Mouse (Mus musculus) liver, embryonic 15.5 days (tissue): ENCODE results near the gene Cdk14. TPM values are rescaled to one million over a fixed set of nuclear protein-coding genes. Genes with fewer than 3 reads are reported as not detected.

Source experiments
- ATAC-seq: fragments of 200-750 bp; cut with Nextera tagmentation; 2 replicates; pipeline ENCODE4 v1.8.0; 2017; ENCODE audit warnings: moderate number of reproducible peaks, mild to moderate bottlenecking, moderate library complexity; ENCODE audit not compliant: insufficient read depth
- H3K27ac ChIP-seq: fragments of 300-500 bp; sonication (generic); replicated peaks from 2 replicates; pipeline ENCODE4 v1.5.1; 2015; ENCODE audit warnings: mild to moderate bottlenecking, inconsistent platforms
- H3K27me3 ChIP-seq: fragments of 300-500 bp; sonication (generic); 2 replicates; pipeline ENCODE4 v1.6.1; 2015; ENCODE audit warnings: mild to moderate bottlenecking, inconsistent platforms
- H3K36me3 ChIP-seq: fragments of 300-500 bp; sonication (generic); replicated peaks from 2 replicates; pipeline ENCODE4 v1.6.1; 2015; ENCODE audit warnings: moderate library complexity, mild to moderate bottlenecking, inconsistent platforms
- H3K4me1 ChIP-seq: fragments of 300-500 bp; sonication (generic); replicated peaks from 2 replicates; pipeline ENCODE4 v1.6.1; 2015; ENCODE audit warnings: inconsistent platforms
- H3K4me2 ChIP-seq: fragments of 300-500 bp; sonication (generic); 2 replicates; pipeline ENCODE4 v1.6.1; 2015; ENCODE audit warnings: moderate library complexity, mild to moderate bottlenecking, inconsistent platforms
- H3K4me3 ChIP-seq: fragments of 300-500 bp; sonication (generic); replicated peaks from 2 replicates; pipeline ENCODE4 v1.5.1; 2015; ENCODE audit warnings: mild to moderate bottlenecking, inconsistent platforms
- H3K9ac ChIP-seq: fragments of 300-500 bp; sonication (generic); 2 replicates; pipeline ENCODE4 v1.6.1; 2015; ENCODE audit warnings: moderate library complexity, mild to moderate bottlenecking, inconsistent platforms
- H3K9me3 ChIP-seq: fragments of 300-500 bp; sonication (generic); replicated peaks from 2 replicates; pipeline ENCODE4 v1.6.1; 2016; ENCODE audit warnings: inconsistent platforms
- WGBS: fragments of 180-500 bp; shearing (Covaris S2); methylation state at CpG from one replicate; pipeline ENCODE4 v1.1.7; 2015; ENCODE audit warnings: mixed read lengths; ENCODE audit not compliant: insufficient replicate concordance; 5-methylcytosine and 5-hydroxymethylcytosine counted together
- polyA plus RNA-seq: library from polyadenylated mRNA; unstranded; fragments of >200 nt; fragmentation: Nextera tagmentation; extraction: Ambion mirVana; gene quantifications from 2 replicates; pipeline ENCODE4 v1.2.1, GENCODE M21; 2015

The Cdk14 gene
- polyA plus RNA-seq, 1 experiment from 2014 or later = 1.2 TPM

- H3K4me1 ChIP-seq = peaks cover 6% of the 10 kb centered on the region; the same call in 1 of the 2 replicates
- H3K27me3 ChIP-seq = no peaks in the 10 kb centered on the region
- no peaks in the 10 kb centered on the region for H3K9me3 ChIP-seq
- 61% methylated on average over 5 of the region's 5 CpGs for WGBS
- H3K27ac ChIP-seq = no peak overlapping the region
- H3K9ac ChIP-seq = no peak overlapping the region
- no peaks in the 10 kb centered on the region for H3K36me3 ChIP-seq
- no peak for ATAC-seq
- H3K4me2 ChIP-seq = no peak overlapping the region
- no peak overlapping the region for H3K4me3 ChIP-seq
Observed at GRCm38 (mm10) chr5:5284531-5284930, 135.6 kb downstream of the Cdk14 start.

GRCm38 (mm10) chr5:5283756-5284430 is 136.2 kb downstream of the Cdk14 start:
- no peak for ATAC-seq
- H3K27ac ChIP-seq = no peak overlapping the region

DNA sequence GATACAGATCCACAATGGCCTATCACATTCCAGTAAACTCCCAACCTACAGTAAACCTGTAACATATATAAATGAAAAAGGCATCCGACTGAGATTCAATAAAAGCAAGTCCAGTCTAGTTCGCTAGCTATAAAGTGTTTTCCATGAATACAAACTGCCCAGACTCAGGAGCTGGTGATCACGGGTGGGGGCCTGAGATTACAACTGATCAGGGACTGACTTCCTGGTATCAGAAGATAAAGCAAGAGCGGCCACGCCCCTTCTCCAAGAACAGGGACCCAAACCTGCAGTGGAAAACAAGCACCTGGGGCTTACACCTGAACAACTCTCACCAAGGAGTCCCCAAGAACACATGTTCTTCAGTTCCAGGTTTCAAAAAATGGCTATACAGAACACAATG is 137.7 kb downstream of the Cdk14 start:
- H3K4me1 ChIP-seq = peaks cover 6% of the 10 kb centered on the region; the same call in 1 of the 2 replicates
- no peaks in the 10 kb centered on the region for H3K9me3 ChIP-seq
- WGBS = 48% methylated on average over 5 of the region's 5 CpGs
- H3K4me3 ChIP-seq = no peak overlapping the region
- no peak overlapping the region for H3K27ac ChIP-seq
- no peaks in the 10 kb centered on the region for H3K27me3 ChIP-seq
- no peaks in the 10 kb centered on the region for H3K36me3 ChIP-seq
- no peak overlapping the region for H3K9ac ChIP-seq
- ATAC-seq = no peak
- H3K4me2 ChIP-seq = no peak overlapping the region

More at GRCm38 (mm10) chr5:5283756-5284430, 136.2 kb downstream of the Cdk14 start:
- Histone ChIP-seq H3K4me2 (no peak overlapping the region), H3K9me3 (no peaks in the 10 kb centered on the region), H3K27me3 (no peaks in the 10 kb centered on the region), H3K4me3 (no peak overlapping the region), H3K9ac (no peak overlapping the region), H3K36me3 (no peaks in the 10 kb centered on the region), H3K4me1 (peaks cover 6% of the 10 kb centered on the region; the same call in 1 of the 2 replicates)
- 54% methylated on average over 6 of the region's 6 CpGs for WGBS

DNA sequence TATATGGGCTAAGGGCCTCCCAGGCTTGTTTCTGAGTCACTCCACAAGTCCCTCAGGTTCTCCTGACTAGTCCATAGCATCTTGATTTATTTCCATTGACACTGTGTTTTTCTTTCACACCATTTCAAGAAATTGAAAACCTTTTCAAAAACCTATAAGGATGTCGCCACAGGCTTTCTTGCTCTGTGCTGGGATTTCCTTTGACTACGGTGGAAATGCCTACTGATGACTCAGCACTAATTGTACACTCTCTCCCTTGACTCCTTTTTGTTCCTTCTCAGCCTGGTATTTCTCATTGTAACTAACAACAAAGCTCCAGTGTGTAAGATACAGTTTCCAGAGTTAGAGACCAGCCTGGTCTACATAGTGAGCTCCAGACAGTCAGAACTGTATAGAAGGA is 144.8 kb downstream of the Cdk14 start:
- no peak overlapping the region for H3K4me3 ChIP-seq
- H3K27ac ChIP-seq = no peak overlapping the region
- H3K36me3 ChIP-seq = no peaks in the 10 kb centered on the region
- H3K27me3 ChIP-seq = no peaks in the 10 kb centered on the region
- no peak overlapping the region for H3K4me2 ChIP-seq
- no peak overlapping the region for H3K9ac ChIP-seq
- no peaks in the 10 kb centered on the region for H3K9me3 ChIP-seq
- 35% methylated on average over 2 of the region's 2 CpGs for WGBS
- ATAC-seq = no peak
- H3K4me1 ChIP-seq = no peaks in the 10 kb centered on the region

DNA sequence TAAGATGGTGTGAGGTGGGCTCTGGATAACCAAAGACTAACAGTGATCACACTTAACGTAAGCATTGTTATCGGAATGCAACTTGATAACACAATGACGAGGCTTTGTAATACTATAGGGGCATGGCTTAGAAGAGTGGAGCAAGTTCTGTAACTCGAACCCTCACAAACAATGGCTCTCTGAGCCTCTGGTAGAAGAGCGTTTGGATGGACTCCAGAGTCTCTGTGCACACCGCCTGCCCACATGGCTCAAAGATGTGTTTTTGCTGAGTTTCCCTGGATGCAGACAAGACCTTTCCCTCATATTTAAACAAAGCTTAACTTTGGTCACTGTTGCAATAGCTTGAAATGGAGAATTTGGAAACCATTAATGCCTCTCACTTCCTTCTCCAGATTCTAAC is 145.8 kb downstream of the Cdk14 start:
- Histone ChIP-seq H3K27me3 (no peaks in the 10 kb centered on the region), H3K4me2 (no peak overlapping the region), H3K4me1 (no peaks in the 10 kb centered on the region), H3K4me3 (no peak overlapping the region), H3K9ac (no peak overlapping the region), H3K9me3 (no peaks in the 10 kb centered on the region), H3K27ac (no peak overlapping the region), H3K36me3 (no peaks in the 10 kb centered on the region)
- ATAC-seq = no peak
- 52% methylated on average over 6 of the region's 6 CpGs for whole genome bisulfite sequencing

GRCm38 (mm10) chr5:5266787-5267126 is 153.4 kb downstream of the Cdk14 start:
- Histone ChIP-seq H3K27ac (no peak overlapping the region), H3K4me2 (no peak overlapping the region), H3K4me3 (no peak overlapping the region), H3K9ac (no peak overlapping the region), H3K36me3 (no peaks in the 10 kb centered on the region), H3K27me3 (no peaks in the 10 kb centered on the region), H3K9me3 (no peaks in the 10 kb centered on the region), H3K4me1 (no peaks in the 10 kb centered on the region)
- 64% methylated on average over 3 of the region's 3 CpGs for WGBS
- ATAC-seq = no peak

DNA sequence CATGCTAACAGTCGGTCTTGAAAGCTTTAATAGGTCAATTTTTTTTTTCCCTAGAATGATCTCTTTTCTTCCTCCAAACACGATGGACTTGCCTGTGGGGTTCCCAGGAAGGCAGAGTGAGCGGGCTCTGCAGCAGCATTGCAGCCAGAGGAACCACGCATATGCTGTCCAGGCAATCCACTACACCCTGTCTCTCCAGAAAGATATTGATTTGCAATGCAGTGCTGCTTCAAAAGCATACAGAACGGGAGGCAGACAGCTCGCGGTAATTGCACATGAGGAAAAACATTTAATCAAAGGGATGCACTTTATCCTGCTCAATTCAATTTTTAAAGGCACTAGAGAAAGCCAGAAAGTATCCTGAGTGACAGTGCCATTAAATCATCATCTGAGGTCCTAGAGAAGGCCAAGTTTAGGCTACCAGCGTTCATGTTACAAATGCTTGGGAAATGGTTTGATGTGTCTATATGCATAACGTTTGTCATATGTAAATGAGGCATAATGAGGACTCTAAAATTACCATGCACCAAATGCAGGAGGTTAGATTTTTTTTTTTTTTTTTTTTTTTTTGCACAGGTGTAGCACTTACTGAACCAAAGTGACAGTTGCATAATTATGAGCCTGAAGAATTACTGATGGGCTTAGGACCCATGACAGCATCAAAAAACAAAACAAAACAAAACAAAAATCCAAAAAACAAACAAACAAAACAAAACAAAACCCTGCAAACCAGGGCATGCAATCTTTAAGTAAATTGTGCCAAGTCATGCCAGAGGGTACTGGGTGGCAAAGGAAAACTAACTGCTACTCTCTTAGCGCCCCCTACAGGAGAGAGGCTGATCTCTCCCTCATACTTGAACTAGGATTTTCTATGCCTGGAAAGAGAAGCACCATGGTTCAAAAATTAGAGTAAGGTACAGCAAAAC is 154.0 kb downstream of the Cdk14 start:
- no peak for ATAC-seq
- H3K9ac ChIP-seq = no peak overlapping the region
- H3K36me3 ChIP-seq = no peaks in the 10 kb centered on the region
- WGBS = 50% methylated on average over 10 of the region's 10 CpGs
- H3K4me1 ChIP-seq = no peaks in the 10 kb centered on the region; the same call in 1 of the 2 replicates
- H3K9me3 ChIP-seq = no peaks in the 10 kb centered on the region
- H3K27ac ChIP-seq = no peak overlapping the region
- no peak overlapping the region for H3K4me2 ChIP-seq
- H3K4me3 ChIP-seq = no peak overlapping the region
- no peaks in the 10 kb centered on the region for H3K27me3 ChIP-seq

DNA sequence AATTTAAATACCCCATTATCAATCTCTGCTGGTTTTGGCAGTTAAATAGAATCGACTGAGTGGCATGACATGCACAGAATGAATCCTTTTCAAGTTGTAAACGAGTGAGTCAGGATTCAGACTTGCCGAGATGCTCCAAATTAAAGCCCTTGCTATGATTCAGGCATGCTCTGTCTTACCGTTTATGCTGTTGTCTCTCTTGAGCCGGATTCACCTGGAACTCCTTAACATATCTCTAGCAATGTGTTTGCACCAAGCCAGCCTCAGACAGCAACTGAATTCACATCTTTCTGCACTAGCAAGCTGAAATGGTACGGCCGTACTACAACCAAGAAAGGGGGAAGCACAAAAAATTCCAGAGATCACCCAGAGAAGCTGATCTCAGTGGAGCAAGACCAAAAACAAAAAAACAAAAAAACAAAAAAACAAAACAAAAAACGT is 154.7 kb downstream of the Cdk14 start:
- no peaks in the 10 kb centered on the region for H3K36me3 ChIP-seq
- no peaks in the 10 kb centered on the region for H3K27me3 ChIP-seq
- H3K9ac ChIP-seq = no peak overlapping the region
- no peak overlapping the region for H3K27ac ChIP-seq
- no peaks in the 10 kb centered on the region; the same call in 1 of the 2 replicates for H3K4me1 ChIP-seq
- ATAC-seq = no peak
- H3K4me3 ChIP-seq = no peak overlapping the region
- no peaks in the 10 kb centered on the region for H3K9me3 ChIP-seq
- WGBS = 46% methylated on average over 8 of the region's 8 CpGs
- H3K4me2 ChIP-seq = no peak overlapping the region

DNA sequence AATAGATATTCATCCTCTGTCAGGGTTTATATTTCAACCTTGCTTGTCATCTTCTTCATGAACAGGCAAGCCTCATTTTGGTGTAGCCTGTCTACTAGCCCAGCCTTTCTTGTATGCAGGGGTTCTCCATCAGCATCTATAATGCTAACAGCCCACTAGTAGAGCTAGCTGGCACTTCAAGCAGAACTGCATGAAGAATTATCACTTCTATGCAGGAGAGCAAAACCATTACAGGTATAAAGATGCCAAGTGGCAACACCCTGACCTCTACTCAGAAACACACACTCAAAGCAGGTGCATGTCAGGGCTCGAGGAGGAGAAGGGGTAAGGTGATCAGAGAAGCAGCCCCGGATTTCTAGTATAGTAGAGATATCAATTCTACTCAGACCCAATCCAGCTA is 155.4 kb downstream of the Cdk14 start:
- Histone ChIP-seq H3K9me3 (no peaks in the 10 kb centered on the region), H3K4me1 (no peaks in the 10 kb centered on the region; the same call in 1 of the 2 replicates), H3K4me3 (no peak overlapping the region), H3K27me3 (no peaks in the 10 kb centered on the region), H3K27ac (no peak overlapping the region), H3K36me3 (no peaks in the 10 kb centered on the region), H3K9ac (no peak overlapping the region), H3K4me2 (no peak overlapping the region)
- ATAC-seq = no peak
- WGBS = 50% methylated on average over 2 of the region's 2 CpGs

DNA sequence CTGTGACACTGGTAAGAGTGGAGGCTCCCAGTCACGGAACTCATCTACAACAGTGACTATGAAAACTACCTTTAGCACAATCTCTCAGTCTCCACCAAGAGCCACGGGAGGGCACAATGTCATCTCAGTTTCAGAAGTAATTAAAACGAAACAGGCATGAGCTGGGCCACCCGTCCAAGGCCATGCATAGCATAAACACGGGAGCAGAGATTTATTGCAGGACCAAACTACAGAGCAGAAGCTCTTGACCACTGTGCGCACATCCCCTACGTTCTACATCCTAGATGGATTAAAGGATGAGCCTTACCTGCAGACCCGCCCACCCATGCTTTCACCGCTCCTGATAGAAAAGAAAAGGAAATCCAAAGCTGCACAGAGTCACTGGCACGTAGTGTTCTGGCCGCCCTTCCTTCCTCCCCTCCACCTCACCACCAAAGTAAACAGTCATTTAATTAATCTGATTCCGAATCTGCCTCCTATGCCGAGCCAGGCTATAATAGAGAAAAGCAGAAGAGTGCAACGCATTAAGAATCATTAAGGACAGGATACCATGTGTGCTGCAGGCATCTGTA is 158.3 kb downstream of the Cdk14 start:
- ATAC-seq = no peak
- WGBS = 58% methylated on average over 14 of the region's 14 CpGs
- Histone ChIP-seq H3K4me1 (no peaks in the 10 kb centered on the region; the same call in 1 of the 2 replicates), H3K36me3 (no peaks in the 10 kb centered on the region), H3K27me3 (no peaks in the 10 kb centered on the region), H3K9me3 (no peaks in the 10 kb centered on the region), H3K9ac (no peak overlapping the region), H3K4me2 (peak overlapping the region; percentile 15; the same call in 1 of the 2 replicates), H3K4me3 (no peak overlapping the region), H3K27ac (no peak overlapping the region)
